Mouse (Mus musculus): ENCODE data around the gene 0610037L13Rik.
A peak's percentile ranks its signal among the peaks of the same experiment; 100 is the strongest.

DNA sequence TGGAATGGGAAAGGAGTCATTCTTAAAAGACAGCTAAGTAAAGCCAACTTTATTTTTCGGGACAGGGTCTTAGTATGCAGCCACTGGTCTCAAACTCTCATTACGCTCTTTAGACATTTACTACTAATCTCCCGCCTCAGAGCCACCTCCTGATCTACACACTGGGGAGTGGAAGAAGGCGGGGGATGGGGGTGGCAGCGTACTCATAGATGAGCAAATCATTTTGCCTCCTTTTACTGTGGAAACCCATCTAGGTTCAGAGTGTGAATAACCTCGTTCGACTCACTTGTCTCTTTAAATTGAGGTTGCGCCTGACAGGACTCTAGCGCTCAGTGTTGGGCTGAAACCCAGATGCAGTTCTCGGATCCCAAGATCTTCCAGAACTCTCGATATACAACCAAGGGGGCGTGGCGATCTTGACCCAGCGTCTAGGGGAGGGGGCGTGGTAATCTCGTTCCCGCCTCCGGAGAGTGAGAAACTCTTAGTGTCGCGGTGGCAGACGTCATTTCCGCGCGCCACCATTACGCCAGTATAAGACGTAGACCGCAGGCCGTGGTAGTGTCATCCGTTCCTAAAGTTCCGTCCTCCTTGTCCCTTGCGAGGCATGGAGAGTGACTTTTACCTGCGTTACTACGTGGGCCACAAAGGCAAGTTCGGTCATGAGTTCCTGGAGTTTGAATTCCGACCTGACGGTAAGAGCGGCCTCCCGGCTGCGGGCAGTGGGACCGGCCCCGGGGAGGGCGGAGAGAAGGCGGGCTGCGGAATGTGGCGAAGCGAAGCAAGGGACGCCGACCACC lies 10.2 kb upstream of the 0610037L13Rik start, which contains the start of gene Magoh:
- peak; percentile 94 for TF ChIP-seq POLR2A (IDR thresholded peaks at IDR 0.05; ENCODE audit: low read depth, low read length)
- TF ChIP-seq USF1 (IDR thresholded peaks at IDR 0.05; ENCODE audit: low read depth, low read length): no peak

Measured in CH12.LX (cell line).